ENCODE assay signal across 8 mouse cellular contexts in the genomic region with DNA sequence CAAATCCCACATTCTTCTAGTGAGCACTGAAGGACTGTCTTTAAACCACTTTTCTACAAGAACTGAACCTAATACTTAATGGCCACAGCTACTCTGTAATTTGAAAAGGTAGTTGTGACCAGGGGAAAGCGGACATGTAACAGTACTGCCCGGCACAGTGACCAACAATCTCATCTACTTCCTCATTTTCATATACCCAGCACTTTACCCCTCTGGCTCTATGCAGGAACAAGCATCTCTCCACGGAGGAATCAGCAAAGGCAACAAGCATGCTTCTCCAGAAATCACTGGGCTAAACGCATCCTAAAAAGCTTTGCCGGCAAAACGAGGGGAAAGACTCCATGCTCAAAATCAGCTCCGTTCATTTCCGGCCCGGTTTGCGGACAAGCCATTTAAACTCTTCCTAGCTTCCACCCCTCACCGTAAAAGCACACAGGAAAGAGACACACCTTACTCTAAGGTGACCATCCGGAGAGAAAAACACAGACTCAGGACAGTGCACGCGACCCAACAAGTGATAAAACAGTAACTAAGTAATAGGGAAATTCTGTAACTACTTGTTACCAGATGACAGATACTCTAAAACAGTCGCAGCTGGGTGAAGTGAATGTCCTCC. TPM values are rescaled to one million over a fixed set of nuclear protein-coding genes. Genes with fewer than 3 reads are reported as not detected.
DNase-seq lines count a peak whose midpoint lies in the region; ATAC-seq and TF ChIP-seq lines count a peak whose summit lies in the region.

No protein-coding gene starts in this region.

- 15% methylated on average over 15 of the region's 15 CpGs for WGBS in lung, embryonic 14.5 days
- WGBS in embryonic facial prominence, embryonic 12.5 days: 24% methylated on average over 15 of the region's 15 CpGs
- WGBS in intestine, embryonic 16.5 days: 10% methylated on average over 15 of the region's 15 CpGs

- no peaks in the 10 kb centered on the region for H3K27me3 ChIP-seq in lung, embryonic 14.5 days (ENCODE audit: insufficient read depth, low read length)
- no peaks in the 10 kb centered on the region for H3K27me3 ChIP-seq in embryonic facial prominence, embryonic 12.5 days
- no peaks in the 10 kb centered on the region for H3K27me3 ChIP-seq in intestine, embryonic 16.5 days (replicated peaks; ENCODE audit: control insufficient read depth, insufficient read depth, low read length)
- H3K27me3 ChIP-seq in myocyte (ENCODE audit: control insufficient read depth, insufficient read depth, insufficient read length): no peaks in the 10 kb centered on the region

- DNase-seq in lung, embryonic 14.5 days: peak; percentile 13
- DNase-seq in lung, adult 18-20 months: no peak
- no peak for DNase-seq in right cerebral cortex, postnatal 10 days (ENCODE audit: low spot score in 2 of 2)
- no peak for DNase-seq in ovary, adult 18-20 months (ENCODE audit: low spot score)
- no peak for DNase-seq in layer of hippocampus, postnatal 36 days

- H3K9ac ChIP-seq in lung, embryonic 14.5 days: peak overlapping the region; percentile 98
- H3K9ac ChIP-seq in embryonic facial prominence, embryonic 12.5 days: peak overlapping the region; percentile 100
- H3K9ac ChIP-seq in intestine, embryonic 16.5 days (ENCODE audit: low read depth, low read length): peak overlapping the region; percentile 99

- H3K4me2 ChIP-seq in lung, embryonic 14.5 days: peak overlapping the region; percentile 95
- H3K4me2 ChIP-seq in embryonic facial prominence, embryonic 12.5 days (replicated peaks): peak overlapping the region; percentile 93
- H3K4me2 ChIP-seq in intestine, embryonic 16.5 days (ENCODE audit: low read depth, low read length): peak overlapping the region; percentile 85
- peak overlapping the region; percentile 86 for H3K4me2 ChIP-seq in myocyte (ENCODE audit: low read depth)

- no peak for TF ChIP-seq CTCF in lung, embryonic 14.5 days (IDR thresholded peaks at IDR 0.05; ENCODE audit: low read depth)

- H3K9me3 ChIP-seq in lung, embryonic 14.5 days (ENCODE audit: low read depth, low read length): no peaks in the 10 kb centered on the region
- no peaks in the 10 kb centered on the region for H3K9me3 ChIP-seq in embryonic facial prominence, embryonic 12.5 days
- no peaks in the 10 kb centered on the region for H3K9me3 ChIP-seq in intestine, embryonic 16.5 days (ENCODE audit: control insufficient read depth, low read length)

- H3K79me2 ChIP-seq in myocyte (ENCODE audit: control insufficient read depth, insufficient read depth): peaks cover 56% of the 10 kb centered on the region

- H3K27ac ChIP-seq in lung, embryonic 14.5 days (ENCODE audit: low read depth): no peak overlapping the region
- H3K27ac ChIP-seq in embryonic facial prominence, embryonic 12.5 days: no peak overlapping the region
- peak overlapping the region; percentile 91 for H3K27ac ChIP-seq in intestine, embryonic 16.5 days (ENCODE audit: low read length)

- H3K4me1 ChIP-seq in lung, embryonic 14.5 days (ENCODE audit: insufficient read depth): peaks cover 16% of the 10 kb centered on the region
- peaks cover 23% of the 10 kb centered on the region for H3K4me1 ChIP-seq in embryonic facial prominence, embryonic 12.5 days
- peaks cover 34% of the 10 kb centered on the region for H3K4me1 ChIP-seq in intestine, embryonic 16.5 days (ENCODE audit: control insufficient read depth, insufficient read depth, low read length)

- no peak for TF ChIP-seq POLR2A in myocyte (IDR thresholded peaks at IDR 0.05; ENCODE audit: insufficient read length, low read depth)

- H3ac ChIP-seq in myocyte (ENCODE audit: control insufficient read depth, insufficient read length): peak overlapping the region; percentile 97

- ATAC-seq in lung, embryonic 14.5 days (ENCODE audit: insufficient read depth): no peak
- ATAC-seq in embryonic facial prominence, embryonic 12.5 days (ENCODE audit: insufficient number of reproducible peaks, insufficient read depth, low FRiP score, low TSS enrichment): no peak
- no peak for ATAC-seq in intestine, embryonic 16.5 days

- peaks cover 29% of the 10 kb centered on the region for H3K36me3 ChIP-seq in lung, embryonic 14.5 days (ENCODE audit: insufficient read depth)
- peaks cover 27% of the 10 kb centered on the region for H3K36me3 ChIP-seq in embryonic facial prominence, embryonic 12.5 days
- H3K36me3 ChIP-seq in intestine, embryonic 16.5 days (ENCODE audit: control insufficient read depth, insufficient read depth, low read length): peaks cover 13% of the 10 kb centered on the region
- H3K36me3 ChIP-seq in myocyte (ENCODE audit: control insufficient read depth, insufficient read depth): peaks cover 27% of the 10 kb centered on the region

- H3K4me3 ChIP-seq in lung, embryonic 14.5 days (ENCODE audit: low read depth, low read length): peak overlapping the region; percentile 96
- peak overlapping the region; percentile 99 for H3K4me3 ChIP-seq in embryonic facial prominence, embryonic 12.5 days
- peak overlapping the region; percentile 91 for H3K4me3 ChIP-seq in intestine, embryonic 16.5 days (ENCODE audit: low read length)
- H3K4me3 ChIP-seq in myocyte: peak overlapping the region; percentile 48

TF ChIP-seq in myocyte, 11 proteins besides CTCF, POLR2A, EP300 and RAD21:
- no peak for TF ChIP-seq USF1 (IDR thresholded peaks at IDR 0.05; ENCODE audit: low read depth)
- TF ChIP-seq MYOG (IDR thresholded peaks at IDR 0.05; ENCODE audit: control insufficient read depth in 1 of 3, insufficient read depth in 1 of 3, insufficient read length in 2 of 3, low read depth in 2 of 3): no peak
- no peak for TF ChIP-seq TCF12 (IDR thresholded peaks at IDR 0.05; ENCODE audit: insufficient read depth, poor library complexity, severe bottlenecking)
- no peak for TF ChIP-seq POLR2AphosphoS2 (IDR thresholded peaks at IDR 0.05; ENCODE audit: insufficient read length, low read depth)
- TF ChIP-seq SRF (IDR thresholded peaks at IDR 0.05; ENCODE audit: control insufficient read depth, insufficient read length, low read depth): no peak
- no peak for TF ChIP-seq E2F4 (IDR thresholded peaks at IDR 0.05; ENCODE audit: insufficient read depth)
- no peak for TF ChIP-seq TCF3 (IDR thresholded peaks at IDR 0.05; ENCODE audit: insufficient read length, low read depth)
- TF ChIP-seq REST (IDR thresholded peaks at IDR 0.05; ENCODE audit: insufficient read depth, insufficient read length): no peak
- no peak for TF ChIP-seq MYOD1 (IDR thresholded peaks at IDR 0.05; ENCODE audit: control insufficient read depth in 1 of 3, insufficient read length in 2 of 3, low read depth in 2 of 3)
- no peak for TF ChIP-seq CEBPB (IDR thresholded peaks at IDR 0.05; ENCODE audit: insufficient read depth, poor library complexity, severe bottlenecking)
- TF ChIP-seq MAX (IDR thresholded peaks at IDR 0.05; ENCODE audit: low read depth): no peak
TF ChIP-seq in myocyte: peak in this region for 0.

RNA-seq across cellular contexts. Expression of a gene that starts 1.5 kb away (rescaled TPM):
- 23.1 and 27.0 TPM in 2 replicates for polyA plus RNA-seq in lung, embryonic 14.5 days (2014; fragmentation: Nextera tagmentation; extraction: Ambion mirVana)
- 23.9 and 24.4 TPM in 2 replicates for polyA plus RNA-seq in embryonic facial prominence, embryonic 12.5 days (2016; fragmentation: Nextera tagmentation; extraction: Ambion mirVana)
- polyA plus RNA-seq in intestine, embryonic 16.5 days (2015; fragmentation: Nextera tagmentation; extraction: Ambion mirVana): 13.4 and 14.1 TPM in 2 replicates
- 26.4 TPM for polyA plus RNA-seq in myocyte (2012; fragmentation: generic; extraction: Trizol)
- 10 to 100 TPM; 54.7 to 56.2 TPM for total RNA-seq in layer of hippocampus, postnatal 36 days (2021)

RNA-seq across cellular contexts. Expression of a gene that starts 18.9 kb away (rescaled TPM):
- 23.1 and 23.2 TPM in 2 replicates for polyA plus RNA-seq in lung, embryonic 14.5 days (2014; fragmentation: Nextera tagmentation; extraction: Ambion mirVana)
- polyA plus RNA-seq in embryonic facial prominence, embryonic 12.5 days (2016; fragmentation: Nextera tagmentation; extraction: Ambion mirVana): 24.1 and 24.5 TPM in 2 replicates
- 11.9 and 12.4 TPM in 2 replicates for polyA plus RNA-seq in intestine, embryonic 16.5 days (2015; fragmentation: Nextera tagmentation; extraction: Ambion mirVana)
- polyA plus RNA-seq in myocyte (2012; fragmentation: generic; extraction: Trizol): 9.5 TPM
- total RNA-seq in layer of hippocampus, postnatal 36 days (2021): 10 to 100 TPM; 10.2 to 10.7 TPM

Comparison
In these comparisons a context has a peak if more than half of its experiments do, and no peak if none do; other contexts are left out.
1. H3K4me3 ChIP-seq: peak in every context shown above with its lines; median percentile 99 in embryonic facial prominence, embryonic 12.5 days; 96 in lung, embryonic 14.5 days; 91 in intestine, embryonic 16.5 days; 48 in myocyte.